ENCODE assay signal across 24 mouse cellular contexts in the genomic region with DNA sequence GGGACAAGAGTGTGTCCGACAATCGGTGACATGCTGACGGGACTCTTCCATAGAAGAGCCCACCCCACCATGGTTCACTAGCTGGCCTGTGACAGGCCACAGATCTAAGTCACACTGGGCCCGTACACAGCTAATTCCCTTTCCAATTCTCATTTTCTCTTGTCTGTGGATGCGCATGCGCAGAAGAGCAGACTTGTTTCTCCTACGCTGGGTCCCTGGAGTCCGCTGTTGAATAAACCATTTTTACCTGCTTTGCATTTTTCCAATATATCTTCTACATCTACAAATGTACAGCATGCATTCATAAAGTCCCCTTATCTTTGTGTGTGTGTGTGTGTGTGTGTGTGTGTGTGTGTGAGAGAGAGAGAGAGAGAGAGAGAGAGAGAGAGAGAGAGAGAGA. TPM values are rescaled to one million over a fixed set of nuclear protein-coding genes. Genes with fewer than 3 reads are reported as not detected.
"Had no signal": no experiment of that assay in that cellular context is flagged by ENCODE, and none has a peak within 500 bp of the region (broad histone marks: within the 10 kb centered on the region; RNA-seq: fewer than 3 reads in every experiment).

No protein-coding gene starts in this region.

- H3K36me3 ChIP-seq: kidney, embryonic 15.5 days; liver, embryonic 13.5 days; stomach, embryonic 15.5 days had no signal

- DNase-seq: kidney, adult 11 months; kidney, adult 8-10 months; kidney, postnatal 10 days; kidney, postnatal 36 days; layer of hippocampus, postnatal 36 days; liver, embryonic 13.5 days; lung, embryonic 14.5 days; right cerebral cortex, adult 18-20 months; right cerebral cortex, postnatal 14 days; spleen, adult 18-20 months; thymus, postnatal 25 days had no signal

- H3K4me3 ChIP-seq: kidney, embryonic 15.5 days; left cerebral cortex, adult 2 months; liver, embryonic 13.5 days; myocyte; stomach, embryonic 15.5 days had no signal

- H3K9me3 ChIP-seq: kidney, embryonic 15.5 days; liver, embryonic 13.5 days; stomach, embryonic 15.5 days had no signal

- H3K4me2 ChIP-seq: kidney, embryonic 15.5 days; liver, embryonic 13.5 days; lung, embryonic 14.5 days; stomach, embryonic 15.5 days had no signal

- ATAC-seq: lung, postnatal 0 days had no signal

- H3K4me1 ChIP-seq: liver, embryonic 13.5 days; stomach, embryonic 15.5 days had no signal

- H3K9ac ChIP-seq: kidney, embryonic 15.5 days; liver, embryonic 13.5 days; lung, embryonic 14.5 days; stomach, embryonic 15.5 days had no signal

- H3K27ac ChIP-seq: kidney, embryonic 15.5 days; left cerebral cortex, adult 2 months; liver, embryonic 13.5 days; macrophage; stomach, embryonic 15.5 days had no signal

- H3K27me3 ChIP-seq: kidney, embryonic 15.5 days; liver, embryonic 13.5 days; stomach, embryonic 15.5 days had no signal

RNA-seq across cellular contexts. Expression of a gene that starts 58.2 kb away (rescaled TPM):
- total RNA-seq: liver, adult 2 months; megakaryocyte, adult 5-6 weeks; monocyte, adult 5-6 weeks had no signal
- polyA plus RNA-seq: kidney, embryonic 15.5 days; limb, embryonic 11.5 days; limb, embryonic 14.5 days; liver, adult 2 months; liver, embryonic 13.5 days; liver, embryonic 16.5 days; lung, embryonic 14.5 days; lung, postnatal 0 days; macrophage; stomach, embryonic 15.5 days; thymus, postnatal 0 days had no signal
